Mouse (Mus musculus) embryo, embryonic 10.5 days (tissue): ENCODE measurements at regions not wholly inside any gene's neighbourhood (a gene's known extent, or its start where the extent isn't known, plus 50 kb on each side); places are given as distances from the start of the nearest gene placed in this dataset.

Experiments used
- DNase-seq: peaks from one replicate; pipeline ENCODE4 v3.0.0-alpha.2; 2015; ENCODE audit warnings: low spot score

DNA sequence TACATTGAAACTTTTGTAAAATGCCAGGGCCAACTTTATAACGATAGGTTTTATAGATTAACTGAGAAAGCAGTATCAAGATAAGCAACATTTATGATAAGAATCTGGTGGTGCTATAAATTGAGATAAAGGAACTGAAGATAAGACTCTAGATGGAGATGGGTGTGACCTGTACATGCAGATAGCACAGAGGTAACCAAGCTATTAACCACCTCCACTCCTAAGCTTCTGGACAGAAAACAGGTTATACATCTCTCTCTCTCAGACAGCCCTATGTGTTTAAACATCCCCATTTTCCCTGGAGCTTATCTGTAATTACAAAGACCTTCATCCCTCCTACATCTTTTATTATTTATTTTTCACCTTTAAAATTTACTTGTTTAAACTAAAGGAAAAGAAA is 590.5 kb upstream of the Nrg3 start:
- no peak for DNase-seq

DNA sequence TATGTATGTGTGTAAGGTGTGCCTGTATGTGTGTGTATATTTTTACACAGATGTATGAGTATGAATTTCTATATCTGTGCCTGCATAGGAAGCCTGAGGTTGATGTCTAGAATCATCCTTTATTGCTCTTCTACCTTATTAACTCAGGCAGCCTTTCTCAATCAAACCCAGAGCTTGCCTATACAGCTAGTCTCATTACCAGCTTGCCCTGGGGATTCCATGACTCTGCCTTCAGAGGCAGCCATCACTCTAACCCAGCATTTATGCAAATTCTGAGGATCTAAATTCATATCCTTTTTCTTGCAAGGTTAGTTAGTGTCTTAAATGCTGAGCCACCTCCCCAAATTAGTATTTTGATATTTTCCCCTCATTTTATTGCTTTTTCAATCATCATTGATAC is 569.0 kb upstream of the Nrg3 start:
- no peak for DNase-seq

DNA sequence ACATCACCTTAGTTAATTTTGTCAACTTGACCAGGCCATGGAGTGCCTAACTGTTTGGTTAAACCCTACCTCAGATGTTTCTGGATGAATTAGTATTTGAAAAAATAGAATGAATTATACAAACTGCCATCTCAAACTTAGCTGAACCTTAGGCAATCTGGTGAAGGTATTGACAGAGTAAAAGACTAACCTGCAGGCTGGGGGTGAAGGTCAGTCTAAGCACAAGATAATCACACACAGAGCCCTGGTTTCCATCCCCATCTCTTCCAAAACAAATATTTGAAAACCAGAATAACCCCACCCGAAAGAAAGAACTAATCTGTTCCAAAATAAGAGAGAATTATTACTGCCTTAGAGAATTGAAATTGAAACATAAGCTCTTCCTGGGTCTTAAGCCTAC is 563.3 kb upstream of the Nrg3 start:
- DNase-seq = no peak

DNA sequence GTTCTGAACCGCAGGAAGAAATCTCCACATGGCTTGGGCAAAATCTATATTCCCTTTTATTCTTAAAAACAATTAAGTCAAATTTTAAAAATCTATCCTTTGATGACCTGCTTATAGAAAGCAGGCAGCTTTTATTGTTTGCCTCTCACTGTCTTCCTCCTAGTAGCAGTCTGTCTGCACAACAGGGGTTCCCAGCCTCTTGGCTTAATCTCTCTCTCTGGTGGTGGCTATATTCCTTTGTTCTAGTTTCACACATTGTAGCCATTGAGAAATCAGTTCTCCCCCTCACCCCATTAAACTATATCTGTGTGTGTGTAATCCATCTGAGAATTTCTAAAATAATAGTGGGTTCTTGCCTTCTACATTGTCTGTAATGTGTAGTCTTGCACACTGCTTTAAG is 542.4 kb upstream of the Nrg3 start:
- no peak for DNase-seq

DNA sequence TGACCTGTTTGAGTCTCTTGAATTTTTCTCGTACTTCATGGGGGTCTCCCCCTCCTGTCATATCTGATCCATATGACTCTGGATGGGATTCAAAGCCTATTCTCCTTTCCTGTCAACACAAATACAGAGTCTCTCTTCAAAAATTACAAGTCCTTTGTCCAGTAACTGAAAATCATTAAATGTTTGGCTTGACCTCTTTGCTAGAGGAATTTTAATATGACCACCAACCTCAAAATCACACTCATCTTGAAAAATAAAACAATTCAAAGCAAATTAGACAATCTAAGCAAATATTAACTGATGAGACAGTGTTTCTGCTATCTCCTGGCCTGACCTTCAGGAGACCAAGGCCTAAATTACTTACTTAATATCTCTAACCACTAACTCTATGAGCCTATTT is 541.8 kb upstream of the Nrg3 start:
- DNase-seq = no peak

DNA sequence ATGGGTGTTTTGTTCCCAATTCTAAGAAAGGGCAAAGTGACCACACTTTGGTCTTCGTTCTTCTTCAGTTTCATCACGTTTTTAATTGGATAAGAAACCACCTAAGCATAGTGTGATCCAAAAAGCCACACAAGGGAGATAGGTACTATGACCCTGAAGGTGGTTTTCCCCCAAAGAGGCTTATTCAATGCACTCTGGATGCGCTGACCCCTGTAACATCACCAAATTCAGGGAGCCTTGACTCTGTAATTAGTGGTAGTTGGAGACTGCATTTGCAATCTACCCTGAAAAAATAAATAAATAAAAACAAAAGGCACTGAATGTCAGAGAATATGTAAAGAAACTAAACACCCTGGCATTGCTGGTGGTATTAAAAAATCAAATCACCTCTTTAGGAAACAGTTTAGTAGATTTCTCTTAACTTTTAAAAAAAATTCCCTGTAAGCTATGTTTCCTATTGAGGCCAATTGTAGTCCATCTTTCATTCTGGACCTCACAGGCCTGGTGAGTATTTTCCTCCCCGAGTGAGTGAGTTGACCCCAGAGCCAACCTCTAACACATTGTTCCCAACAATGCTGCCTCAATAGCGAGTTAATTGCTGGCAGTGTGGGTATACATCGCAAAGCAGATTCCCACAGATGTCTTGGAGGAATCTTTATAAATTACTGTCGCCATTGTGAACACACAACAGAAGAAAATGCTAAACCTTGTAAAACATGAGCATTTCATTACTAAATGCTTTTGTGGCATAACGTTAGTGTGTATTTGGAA is 537.1 kb upstream of the Nrg3 start:
- DNase-seq = peak; percentile 68
